Comparison of ENCODE assay signal across 13 mouse cellular contexts in the genomic region with DNA sequence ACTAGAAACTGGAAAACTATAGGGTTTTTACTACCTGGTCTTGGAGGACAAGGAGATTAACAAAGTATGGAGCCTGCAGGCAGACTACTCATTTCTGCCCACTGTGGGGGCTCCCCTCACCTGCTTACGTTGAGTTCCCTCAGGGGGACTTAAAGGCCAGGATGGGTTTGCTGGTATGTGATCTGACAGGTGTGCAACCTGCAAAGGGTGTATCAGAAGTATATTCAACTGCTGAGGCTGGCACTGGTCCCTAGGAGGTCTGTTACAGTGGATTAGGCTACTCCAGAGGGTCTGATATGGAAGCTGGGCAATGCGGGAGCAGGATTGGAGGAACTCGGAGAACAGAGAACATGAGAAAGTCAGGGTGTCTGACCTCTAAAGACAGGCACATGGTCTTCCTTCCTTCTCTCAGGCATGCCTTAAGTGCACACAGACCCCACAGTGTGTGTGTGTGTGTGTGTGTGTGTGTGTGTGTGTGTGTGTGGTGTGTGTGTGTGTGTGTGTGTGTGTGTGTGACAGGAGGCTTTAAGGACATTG. TPM values are rescaled to one million over a fixed set of nuclear protein-coding genes. Genes with fewer than 3 reads are reported as not detected.
DNase-seq lines count a peak whose midpoint lies in the region; ATAC-seq and TF ChIP-seq lines count a peak whose summit lies in the region.
"Had no signal": no experiment of that assay in that cellular context is flagged by ENCODE, and none has a peak within 500 bp of the region (broad histone marks: within the 10 kb centered on the region; RNA-seq: fewer than 3 reads in every experiment).

No protein-coding gene starts in this region.

- no peak overlapping the region for H3K9ac ChIP-seq in forebrain, embryonic 12.5 days
- no peak overlapping the region for H3K9ac ChIP-seq in lung, postnatal 0 days (replicated peaks; ENCODE audit: low read depth)
- peak overlapping the region; percentile 29; the same call in 1 of the 2 replicates for H3K9ac ChIP-seq in stomach, embryonic 16.5 days (ENCODE audit: low read length)
- H3K9ac ChIP-seq in forebrain, embryonic 16.5 days (replicated peaks; ENCODE audit: low read depth, low read length), result no peak overlapping the region
- H3K9ac ChIP-seq: limb, embryonic 15.5 days had no signal

- no peak for DNase-seq in forebrain, embryonic 10.5 days (ENCODE audit: extremely low spot score, low spot score)
- DNase-seq in kidney, adult 2 months, result peak; percentile 38
- no peak for DNase-seq in kidney, postnatal 4 days
- DNase-seq in lung, postnatal 0 days (ENCODE audit: low spot score), result no peak
- no peak for DNase-seq in lung, postnatal 10 days
- DNase-seq: layer of hippocampus, postnatal 36 days; right cerebral cortex, postnatal 25 days; thymus, postnatal 14 days had no signal

- no peak for ATAC-seq in forebrain, embryonic 12.5 days (ENCODE audit: low FRiP score)
- ATAC-seq in lung, postnatal 0 days, result no peak
- ATAC-seq in stomach, embryonic 16.5 days (ENCODE audit: insufficient read depth, low FRiP score), result no peak
- ATAC-seq in forebrain, embryonic 16.5 days, result no peak

- peak overlapping the region; percentile 54; the same call in 1 of the 2 replicates for H3K27ac ChIP-seq in forebrain, embryonic 10.5 days
- no peak overlapping the region for H3K27ac ChIP-seq in forebrain, embryonic 12.5 days
- peak overlapping the region; percentile 80 for H3K27ac ChIP-seq in kidney, adult 2 months (ENCODE audit: insufficient read depth, low read depth, low read length)
- H3K27ac ChIP-seq in lung, postnatal 0 days (ENCODE audit: low read length), result peak overlapping the region; percentile 65
- peak overlapping the region; percentile 34; the same call in 1 of the 2 replicates for H3K27ac ChIP-seq in stomach, embryonic 16.5 days (ENCODE audit: low read length)
- no peak overlapping the region for H3K27ac ChIP-seq in forebrain, embryonic 16.5 days (ENCODE audit: low read length)

- no peaks in the 10 kb centered on the region for H3K9me3 ChIP-seq in forebrain, embryonic 10.5 days
- no peaks in the 10 kb centered on the region for H3K9me3 ChIP-seq in forebrain, embryonic 12.5 days
- no peaks in the 10 kb centered on the region for H3K9me3 ChIP-seq in lung, postnatal 0 days (ENCODE audit: low read length)
- no peaks in the 10 kb centered on the region for H3K9me3 ChIP-seq in stomach, embryonic 16.5 days (replicated peaks; ENCODE audit: control insufficient read depth, low read length)
- H3K9me3 ChIP-seq in forebrain, embryonic 16.5 days (ENCODE audit: control insufficient read depth, low read length), result no peaks in the 10 kb centered on the region
- H3K9me3 ChIP-seq: limb, embryonic 15.5 days had no signal

- peaks cover 49% of the 10 kb centered on the region for H3K4me1 ChIP-seq in forebrain, embryonic 10.5 days
- H3K4me1 ChIP-seq in forebrain, embryonic 12.5 days, result peaks cover 23% of the 10 kb centered on the region
- H3K4me1 ChIP-seq in kidney, adult 2 months (ENCODE audit: control insufficient read depth, insufficient read depth, low read length), result peaks cover 60% of the 10 kb centered on the region
- H3K4me1 ChIP-seq in lung, postnatal 0 days (ENCODE audit: insufficient read depth, low read depth, low read length), result peaks cover 55% of the 10 kb centered on the region; the same call in 1 of the 2 replicates
- H3K4me1 ChIP-seq in stomach, embryonic 16.5 days (ENCODE audit: control insufficient read depth, insufficient read depth, low read length), result peaks cover 64% of the 10 kb centered on the region
- H3K4me1 ChIP-seq in forebrain, embryonic 16.5 days (replicated peaks; ENCODE audit: control insufficient read depth, insufficient read depth, low read length), result peaks cover 7% of the 10 kb centered on the region; the same call in 1 of the 2 replicates

- no peaks in the 10 kb centered on the region for H3K27me3 ChIP-seq in forebrain, embryonic 10.5 days (ENCODE audit: poor library complexity, severe bottlenecking)
- no peaks in the 10 kb centered on the region for H3K27me3 ChIP-seq in forebrain, embryonic 12.5 days
- H3K27me3 ChIP-seq in kidney, adult 2 months (replicated peaks; ENCODE audit: control insufficient read depth, insufficient read depth, low read length), result no peaks in the 10 kb centered on the region
- H3K27me3 ChIP-seq in lung, postnatal 0 days (replicated peaks; ENCODE audit: insufficient read depth, low read length), result no peaks in the 10 kb centered on the region
- no peaks in the 10 kb centered on the region for H3K27me3 ChIP-seq in stomach, embryonic 16.5 days (ENCODE audit: control insufficient read depth, insufficient read depth, low read length)
- no peaks in the 10 kb centered on the region for H3K27me3 ChIP-seq in forebrain, embryonic 16.5 days (replicated peaks; ENCODE audit: control insufficient read depth, insufficient read depth, low read length)
- H3K27me3 ChIP-seq: limb, embryonic 15.5 days had no signal

- peaks cover 10% of the 10 kb centered on the region for H3K36me3 ChIP-seq in forebrain, embryonic 10.5 days (replicated peaks)
- H3K36me3 ChIP-seq in forebrain, embryonic 12.5 days (replicated peaks), result 0 out of 2 replicates have a peak, but pooled peaks cover 4% of the 10 kb centered on the region
- H3K36me3 ChIP-seq in kidney, adult 2 months (ENCODE audit: control insufficient read depth, insufficient read depth, low read length), result peaks cover 22% of the 10 kb centered on the region
- H3K36me3 ChIP-seq in lung, postnatal 0 days (ENCODE audit: insufficient read depth, low read length), result peaks cover 11% of the 10 kb centered on the region; the same call in 1 of the 2 replicates
- H3K36me3 ChIP-seq in stomach, embryonic 16.5 days (ENCODE audit: control insufficient read depth, insufficient read depth, low read length), result no peaks in the 10 kb centered on the region
- no peaks in the 10 kb centered on the region for H3K36me3 ChIP-seq in forebrain, embryonic 16.5 days (ENCODE audit: control insufficient read depth, insufficient read depth)

- no peak overlapping the region for H3K4me2 ChIP-seq in forebrain, embryonic 12.5 days
- no peak overlapping the region for H3K4me2 ChIP-seq in lung, postnatal 0 days (replicated peaks; ENCODE audit: low read depth, low read length)
- H3K4me2 ChIP-seq in stomach, embryonic 16.5 days (ENCODE audit: low read depth, low read length), result no peak overlapping the region
- no peak overlapping the region for H3K4me2 ChIP-seq in forebrain, embryonic 16.5 days (ENCODE audit: low read length)
- H3K4me2 ChIP-seq: limb, embryonic 15.5 days; midbrain, embryonic 11.5 days had no signal

- H3K4me3 ChIP-seq in forebrain, embryonic 10.5 days, result no peak overlapping the region
- H3K4me3 ChIP-seq in forebrain, embryonic 12.5 days (replicated peaks), result no peak overlapping the region
- no peak overlapping the region for H3K4me3 ChIP-seq in kidney, adult 2 months (ENCODE audit: insufficient read depth, low read depth, low read length)
- no peak overlapping the region for H3K4me3 ChIP-seq in lung, postnatal 0 days (ENCODE audit: low read depth, low read length)
- no peak overlapping the region for H3K4me3 ChIP-seq in stomach, embryonic 16.5 days (replicated peaks; ENCODE audit: low read length)
- H3K4me3 ChIP-seq in forebrain, embryonic 16.5 days (replicated peaks; ENCODE audit: low read length), result no peak overlapping the region
- H3K4me3 ChIP-seq: limb, embryonic 15.5 days had no signal

- TF ChIP-seq CTCF in kidney, adult 2 months (conservative IDR thresholded peaks at IDR 0.05; ENCODE audit: insufficient read depth, insufficient read length, low read depth, low read length), result no peak
- TF ChIP-seq CTCF in lung, postnatal 0 days (IDR thresholded peaks at IDR 0.05), result no peak

- whole genome bisulfite sequencing in forebrain, embryonic 10.5 days, result 77% methylated on average over 3 of the region's 3 CpGs
- WGBS in forebrain, embryonic 12.5 days, result 74% methylated on average over 3 of the region's 3 CpGs
- WGBS in kidney, adult 2 months, result 35% methylated on average over 3 of the region's 3 CpGs
- WGBS in lung, postnatal 0 days, result 71% methylated on average over 3 of the region's 3 CpGs
- WGBS in stomach, embryonic 16.5 days, result 76% methylated on average over 3 of the region's 3 CpGs
- 76% methylated on average over 3 of the region's 3 CpGs for WGBS in forebrain, embryonic 16.5 days

- TF ChIP-seq EP300 in lung, postnatal 0 days (IDR thresholded peaks at IDR 0.05), result no peak

- TF ChIP-seq POLR2A in kidney, adult 2 months (IDR thresholded peaks at IDR 0.05; ENCODE audit: low read depth, low read length), result no peak

RNA-seq across cellular contexts. Expression of a gene that starts 40.9 kb away (rescaled TPM):
- polyA plus RNA-seq in forebrain, embryonic 10.5 days (2016; fragmentation: Nextera tagmentation; extraction: Ambion mirVana), result 22.1 and 22.4 TPM in 2 replicates
- 17.9 and 18.0 TPM in 2 replicates for polyA plus RNA-seq in forebrain, embryonic 12.5 days (2016; fragmentation: Nextera tagmentation; extraction: Ambion mirVana)
- polyA plus RNA-seq in kidney, adult 2 months (2012; rRNA removed), result 609 and 859 TPM in 2 replicates
- polyA plus RNA-seq in lung, postnatal 0 days (2015; fragmentation: Nextera tagmentation; extraction: Ambion mirVana), result 207 and 208 TPM in 2 replicates
- polyA plus RNA-seq in stomach, embryonic 16.5 days (2015; fragmentation: Nextera tagmentation; extraction: Ambion mirVana), result 76.1 and 80.6 TPM in 2 replicates
- polyA plus RNA-seq in forebrain, embryonic 16.5 days (2015; fragmentation: Nextera tagmentation; extraction: Ambion mirVana), result 21.4 and 23.5 TPM in 2 replicates

Comparison
In these comparisons a context has a peak if more than half of its experiments do, and no peak if none do; other contexts are left out.
1. H3K27ac ChIP-seq: peak in forebrain, embryonic 10.5 days (single experiment), kidney, adult 2 months (single experiment), lung, postnatal 0 days (single experiment) and stomach, embryonic 16.5 days (single experiment); none in forebrain, embryonic 12.5 days (single experiment) and forebrain, embryonic 16.5 days (single experiment).